Mouse (Mus musculus): ENCODE data around the gene Iqcc.

Iqcc gene

GRCm38 (mm10) chr4:129622120-129622802, 3.4 kb upstream of the Iqcc start:
- DNase-seq (ENCODE audit: low read depth, low spot score): peak; percentile 62

- peak; percentile 93 for DNase-seq (ENCODE audit: low read depth, low spot score)
Observed at GRCm38 (mm10) chr4:129621283-129621841, 2.5 kb upstream of the Iqcc start.

GRCm38 (mm10) chr4:129620419-129621282, 1.8 kb upstream of the Iqcc start:
- no peak for DNase-seq (ENCODE audit: low read depth, low spot score)

- DNase-seq (ENCODE audit: low read depth, low spot score): no peak
Observed at GRCm38 (mm10) chr4:129618031-129618430, 868 bp downstream of the Iqcc start.

GRCm38 (mm10) chr4:129617121-129617641, 1.7 kb downstream of the Iqcc start:
- DNase-seq (ENCODE audit: low read depth, low spot score): no peak

GRCm38 (mm10) chr4:129616631-129617030, 2.3 kb downstream of the Iqcc start:
- no peak for DNase-seq (ENCODE audit: low read depth, low spot score)

GRCm38 (mm10) chr4:129615801-129616290, 3.1 kb downstream of the Iqcc start:
- DNase-seq (ENCODE audit: low read depth, low spot score): peak; percentile 55

- DNase-seq (ENCODE audit: low read depth, low spot score): no peak
Observed at GRCm38 (mm10) chr4:129614093-129614492, 4.8 kb downstream of the Iqcc start, which contains the start of gene Dcdc2b. Dcdc2b (minus strand) TSS chr4:129614257.

- DNase-seq (ENCODE audit: low read depth, low spot score): no peak
Observed at GRCm38 (mm10) chr4:129610472-129610871, 8.4 kb downstream of the Iqcc start.

- DNase-seq (ENCODE audit: low read depth, low spot score): no peak
Observed at GRCm38 (mm10) chr4:129610026-129610425, 8.9 kb downstream of the Iqcc start.

GRCm38 (mm10) chr4:129609139-129609631, 9.7 kb downstream of the Iqcc start:
- DNase-seq (ENCODE audit: low read depth, low spot score): no peak

GRCm38 (mm10) chr4:129608426-129609025, 10.4 kb downstream of the Iqcc start:
- peak; percentile 96 for DNase-seq (ENCODE audit: low read depth, low spot score)

- DNase-seq (ENCODE audit: low read depth, low spot score): peak; percentile 93
Observed at GRCm38 (mm10) chr4:129600233-129601158, 18.4 kb downstream of the Iqcc start, which contains the start of the genes Eif3i and Tmem234. Eif3i (minus strand) TSS chr4:129600648. Tmem234 (plus strand) TSS chr4:129600668.

- no peak for DNase-seq (ENCODE audit: low read depth, low spot score)
Observed at GRCm38 (mm10) chr4:129588865-129589264, 30.0 kb downstream of the Iqcc start.

GRCm38 (mm10) chr4:129586943-129587342, 32.0 kb downstream of the Iqcc start:
- no peak for DNase-seq (ENCODE audit: low read depth, low spot score)

- DNase-seq (ENCODE audit: low read depth, low spot score): no peak
Observed at GRCm38 (mm10) chr4:129585773-129586172, 33.1 kb downstream of the Iqcc start.

- peak; percentile 77 for DNase-seq (ENCODE audit: low read depth, low spot score)
Observed at GRCm38 (mm10) chr4:129584884-129585608, 33.9 kb downstream of the Iqcc start.

GRCm38 (mm10) chr4:129584370-129584769, 34.5 kb downstream of the Iqcc start:
- DNase-seq (ENCODE audit: low read depth, low spot score): no peak

- no peak for DNase-seq (ENCODE audit: low read depth, low spot score)
Observed at GRCm38 (mm10) chr4:129582251-129582650, 36.6 kb downstream of the Iqcc start.

All from brain, adult 2 months (tissue).